Mouse (Mus musculus) neural tube, embryonic 10.5 days (tissue): ENCODE results near the gene Itm2b.
A peak's percentile ranks its signal among the peaks of the same experiment; 100 is the strongest.

Source experiments
- DNase-seq: peaks from one replicate; pipeline ENCODE4 v3.0.0-alpha.2; 2017; ENCODE audit warnings: low spot score; ENCODE audit errors: extremely low spot score

Itm2b gene

DNA sequence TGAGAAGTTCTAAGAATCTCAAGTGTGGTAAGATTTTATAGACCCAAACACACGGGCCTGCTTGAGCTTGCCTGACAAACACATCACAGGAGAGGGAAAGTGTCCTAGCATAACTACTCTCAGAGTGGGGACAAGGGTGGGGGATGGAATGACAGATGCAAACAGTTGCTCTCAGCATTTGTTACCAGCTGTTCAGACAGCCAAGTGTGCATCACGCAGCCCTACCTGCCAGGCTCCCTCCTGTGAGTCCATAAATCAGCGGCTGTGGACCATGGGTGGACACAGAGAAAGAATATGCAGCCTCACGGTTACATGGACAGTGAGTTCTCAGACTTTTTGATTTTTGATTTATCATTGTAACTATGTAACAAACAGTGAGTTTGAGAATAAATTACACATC lies 15.5 kb downstream of the Itm2b start:
- no peak for DNase-seq

DNA sequence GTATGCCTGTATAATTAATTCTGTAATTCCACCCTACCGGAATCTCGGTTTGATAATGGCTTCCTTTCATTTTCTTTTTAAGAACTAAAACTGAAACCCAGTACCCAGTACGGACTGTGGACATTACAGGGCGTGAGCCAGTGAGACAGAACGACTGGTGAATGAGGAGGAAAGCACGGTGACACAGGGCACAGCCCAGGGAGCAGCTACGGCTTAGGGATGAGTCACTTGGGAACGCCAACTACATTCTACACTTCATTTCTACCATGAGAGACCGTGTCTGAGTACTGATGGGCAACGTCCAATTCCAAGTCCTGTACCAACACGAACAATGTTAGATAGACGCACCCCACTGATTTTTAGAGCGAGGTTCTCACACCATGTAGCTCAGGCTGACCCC lies 16.1 kb downstream of the Itm2b start:
- DNase-seq, result no peak

DNA sequence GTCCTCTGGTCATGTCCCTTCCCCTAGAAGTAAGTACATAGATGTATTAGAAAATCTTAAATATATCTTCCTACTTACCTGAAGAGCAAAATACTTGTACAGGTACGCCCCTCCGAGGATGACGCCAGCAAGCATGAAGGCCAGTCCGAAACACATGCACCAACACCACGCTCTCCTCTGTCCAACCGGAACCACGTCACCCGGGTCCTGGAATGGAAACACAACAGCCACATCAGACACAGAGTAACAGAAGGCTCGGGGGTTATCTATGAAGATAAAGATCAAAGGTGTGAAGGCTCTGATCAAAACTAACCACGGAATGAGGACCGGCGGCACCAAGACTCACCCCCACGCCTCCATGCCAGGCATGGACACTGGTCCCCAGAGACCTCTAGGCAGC lies 16.9 kb downstream of the Itm2b start:
- no peak for DNase-seq

DNA sequence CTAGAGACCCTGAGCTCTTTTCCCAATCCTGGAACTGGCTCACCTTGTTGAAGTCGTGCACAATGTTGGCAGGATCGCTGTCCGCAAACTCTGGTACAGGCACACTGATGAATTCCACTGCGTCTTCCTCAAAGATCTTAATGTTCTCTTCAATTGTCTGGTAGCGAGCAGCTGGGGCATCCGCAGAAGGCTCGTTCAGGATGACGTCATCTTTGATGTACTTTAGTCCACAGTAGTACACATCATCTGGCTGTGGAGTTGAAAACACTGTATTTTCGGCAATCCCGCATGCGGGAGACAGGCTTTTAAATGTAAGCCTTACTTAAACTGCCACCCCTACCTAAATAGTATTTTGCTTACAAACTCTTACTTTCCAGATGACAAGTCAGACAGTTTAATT lies 18.8 kb downstream of the Itm2b start:
- DNase-seq, result no peak

DNA sequence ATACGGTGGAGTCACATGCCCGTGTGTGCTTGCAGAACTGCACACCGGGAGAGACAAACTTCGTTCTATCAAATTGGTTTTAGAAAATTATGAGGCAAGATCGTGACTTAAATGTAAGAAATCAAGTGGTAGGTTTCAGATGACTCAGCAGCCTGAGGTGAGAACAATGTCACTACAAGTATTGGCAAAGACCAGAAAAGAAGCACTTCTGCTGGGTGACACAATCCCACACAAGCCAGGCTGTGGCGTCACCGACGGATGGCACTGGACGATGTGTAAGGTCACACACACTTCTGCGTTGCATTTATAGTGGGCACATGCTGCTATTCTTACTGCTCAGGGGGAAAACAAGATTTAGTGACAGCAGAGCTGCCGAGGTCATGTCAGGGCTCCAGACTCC lies 21.3 kb downstream of the Itm2b start:
- no peak for DNase-seq

- DNase-seq, result no peak
These were observed 30.4 kb downstream of the Itm2b start for GRCm38 (mm10) chr14:73354700-73355099.

- DNase-seq, result no peak
These were observed 34.0 kb downstream of the Itm2b start for GRCm38 (mm10) chr14:73351118-73351517.

DNA sequence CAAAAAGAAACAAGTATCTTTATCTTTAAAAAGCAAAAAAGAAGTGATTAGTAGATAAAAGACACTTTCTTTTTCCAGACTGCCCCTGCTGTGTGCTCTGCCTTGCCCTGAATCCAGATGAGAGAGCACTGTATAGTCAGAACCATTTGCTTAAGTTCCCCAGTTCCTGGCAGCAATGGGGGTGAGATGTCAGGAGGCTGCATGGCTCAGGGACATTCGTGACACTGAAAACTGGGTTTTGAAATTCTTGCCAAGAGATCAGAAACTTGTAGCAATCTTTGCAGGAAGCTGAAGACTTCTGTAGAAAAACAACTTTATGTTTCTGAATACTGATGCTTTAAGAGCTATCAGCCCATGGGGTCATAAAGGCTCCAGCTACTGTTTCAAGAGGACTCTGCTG lies 35.1 kb downstream of the Itm2b start:
- no peak for DNase-seq

GRCm38 (mm10) chr14:73349061-73349670 lies 35.9 kb downstream of the Itm2b start:
- DNase-seq, result no peak

GRCm38 (mm10) chr14:73347302-73347701 lies 37.8 kb downstream of the Itm2b start:
- DNase-seq, result no peak

GRCm38 (mm10) chr14:73345614-73346013 lies 39.5 kb downstream of the Itm2b start:
- DNase-seq, result no peak

DNA sequence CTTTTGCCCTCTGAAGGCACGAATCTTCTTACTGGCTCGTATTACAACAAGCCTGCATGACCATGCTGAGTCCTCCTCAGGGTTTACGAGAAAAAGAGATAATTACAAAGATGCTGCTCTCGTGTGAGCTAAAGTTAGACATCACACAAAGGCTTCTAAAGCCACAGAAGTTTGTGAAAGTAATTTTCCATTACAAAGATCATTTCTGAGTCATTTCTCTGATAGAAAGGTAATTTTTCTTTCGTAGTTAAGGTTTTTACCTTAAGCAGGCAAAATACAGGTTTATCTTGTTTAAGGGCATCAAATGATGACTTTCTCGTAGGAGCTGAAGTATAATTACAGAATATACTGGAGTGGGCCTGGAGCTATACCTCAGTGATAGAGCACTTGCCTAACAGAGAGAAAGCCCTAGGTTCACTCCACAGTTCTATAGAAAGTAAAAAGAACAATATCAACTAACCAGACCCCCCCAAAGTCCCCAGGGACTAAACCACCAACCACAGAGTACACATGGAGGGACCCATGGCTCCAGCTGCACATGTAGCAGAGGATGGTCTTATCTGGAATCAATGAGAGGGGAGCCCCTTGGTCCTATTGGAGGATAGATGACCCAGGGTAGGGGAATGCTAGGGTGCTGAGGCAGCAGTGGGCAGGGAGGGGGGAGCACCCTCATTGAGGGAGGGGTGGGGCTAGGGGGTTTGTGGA lies 44.9 kb downstream of the Itm2b start:
- no peak for DNase-seq

DNA sequence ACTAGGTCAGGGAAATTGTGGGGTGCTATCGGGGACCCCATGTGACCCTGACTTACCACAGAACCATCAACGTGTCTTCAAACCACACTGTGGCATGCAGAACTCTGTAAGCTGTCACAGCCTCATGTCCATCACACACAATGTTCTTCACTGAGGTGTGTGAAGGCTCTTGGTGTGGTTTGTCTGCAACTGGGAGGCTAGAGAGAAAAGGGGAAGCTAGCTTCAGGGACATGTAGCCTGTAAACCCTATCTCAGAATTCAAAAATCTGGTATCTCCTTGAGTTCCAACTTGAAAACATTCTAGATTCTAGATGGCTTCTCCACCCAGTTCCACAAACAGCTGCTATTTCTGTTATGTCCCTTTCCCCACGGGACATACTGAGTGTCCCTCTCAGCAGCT lies 45.5 kb downstream of the Itm2b start:
- no peak for DNase-seq

- DNase-seq, result no peak
These were observed 48.6 kb downstream of the Itm2b start for GRCm38 (mm10) chr14:73336316-73337080.

GRCm38 (mm10) chr14:73334926-73335805 lies 49.9 kb downstream of the Itm2b start:
- DNase-seq, result no peak

DNA sequence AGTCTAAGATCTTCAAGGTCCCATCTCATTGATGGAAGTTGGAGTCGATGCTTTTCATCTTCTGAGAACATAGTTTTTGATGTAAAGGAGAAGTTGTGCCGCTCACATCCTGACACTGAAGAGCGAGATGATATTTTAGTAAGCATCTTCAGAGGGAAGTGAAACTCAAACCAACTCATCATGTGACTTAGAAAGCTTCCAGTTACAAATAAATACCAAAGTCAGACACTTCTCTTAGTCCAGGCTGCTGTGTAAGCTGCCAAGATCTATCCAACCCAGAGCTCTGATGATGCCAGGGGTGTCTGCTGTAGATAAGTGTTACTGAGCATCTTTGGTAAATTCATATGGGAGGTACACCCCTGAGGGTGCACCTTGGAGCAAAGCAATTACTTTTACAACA lies 51.2 kb downstream of the Itm2b start:
- no peak for DNase-seq

DNA sequence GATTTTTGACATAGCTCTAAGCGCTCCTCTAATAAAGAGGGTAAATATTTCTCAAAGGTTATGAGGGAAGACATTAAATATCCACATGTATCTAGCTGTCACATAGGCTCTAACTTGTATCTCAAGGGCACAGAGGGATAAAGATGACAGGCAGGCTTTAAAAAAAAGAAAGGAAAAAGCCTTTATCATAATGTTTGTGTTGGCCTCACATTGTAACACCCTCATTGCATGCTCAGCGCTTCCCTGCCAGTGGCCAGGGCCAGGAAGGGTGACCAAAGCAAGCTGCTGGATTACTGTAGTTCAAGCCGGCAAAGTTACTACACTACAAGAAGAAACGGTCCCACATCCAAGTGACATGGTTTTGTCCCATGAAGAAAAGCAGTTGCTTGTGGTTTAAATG lies 53.7 kb downstream of the Itm2b start:
- DNase-seq, result no peak

DNA sequence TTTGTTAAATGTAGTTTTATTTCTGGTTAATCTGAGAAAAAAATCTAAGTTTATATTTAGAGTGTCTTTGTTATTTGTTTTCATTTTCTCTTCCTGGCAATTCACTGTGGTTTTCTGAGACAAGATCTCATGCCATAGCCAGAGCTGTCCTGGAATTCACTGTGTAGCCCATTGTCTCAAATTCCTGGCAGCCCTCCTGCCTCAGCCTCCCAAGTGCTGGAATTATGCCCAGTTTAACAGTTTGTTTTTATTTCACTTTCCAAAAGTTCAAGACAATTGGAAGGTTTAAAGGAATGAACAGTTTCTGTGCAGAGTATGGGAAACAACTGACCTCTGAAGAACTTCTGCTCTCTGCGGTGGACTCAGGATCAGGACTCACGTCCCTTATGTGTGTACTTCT lies 55.2 kb downstream of the Itm2b start:
- DNase-seq, result no peak

- no peak for DNase-seq
These were observed 58.6 kb downstream of the Itm2b start for GRCm38 (mm10) chr14:73326511-73326910.

DNA sequence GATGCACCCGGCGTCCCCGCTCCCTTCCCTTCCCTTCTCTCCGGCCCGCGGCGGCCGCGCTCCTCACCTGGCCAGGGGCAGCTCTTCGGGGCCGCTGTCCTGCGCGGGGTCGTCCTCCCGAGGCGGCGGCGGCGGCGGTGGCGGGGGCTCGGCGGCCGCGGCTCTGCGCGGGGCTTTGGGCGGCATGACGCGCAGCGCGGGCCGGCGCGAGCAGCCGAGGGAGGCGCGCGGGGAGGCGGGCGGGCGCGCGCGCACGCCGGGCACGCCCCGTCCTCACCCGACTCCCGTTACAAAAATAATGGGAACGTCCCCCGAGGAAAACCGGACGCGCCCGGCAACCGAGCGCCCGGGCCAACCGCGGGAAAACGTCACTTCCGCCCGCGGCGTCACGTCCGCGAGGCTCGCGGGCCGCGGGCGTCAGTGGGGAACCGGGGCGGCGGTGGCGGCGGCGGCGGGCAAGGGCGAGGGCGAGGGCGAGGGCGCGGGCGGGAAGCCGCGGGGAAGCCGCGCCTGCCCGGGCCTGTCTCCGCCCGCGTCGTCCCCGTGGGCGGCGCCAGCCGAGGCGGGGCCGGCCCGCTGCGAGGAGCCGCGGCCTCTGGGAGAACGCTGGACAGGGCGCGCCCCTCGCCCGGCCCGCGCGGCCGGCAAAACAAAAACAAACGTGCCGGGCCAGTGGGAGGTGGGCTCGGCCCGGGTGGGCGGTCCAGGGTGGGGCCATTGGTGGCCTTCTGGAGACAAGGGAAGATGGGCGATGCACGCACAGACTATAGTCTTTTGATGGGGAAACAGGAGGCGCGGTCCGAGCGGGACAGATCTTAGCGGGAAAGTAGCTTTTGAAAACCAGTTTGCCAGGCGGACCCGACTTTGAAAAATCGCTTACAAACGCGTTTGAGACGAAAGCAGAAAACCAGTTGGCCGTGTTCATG lies 59.4 kb downstream of the Itm2b start, which contains the start of gene Rb1:
Gene Rb1, minus strand, starts transcription at position 367 of the 926 bp plus-strand sequence.
- peak; percentile 85 for DNase-seq
